8 mouse cellular contexts compared by ENCODE assay signal in genomic region chr12:59130651-59131577, GRCm38 (mm10). TPM values are rescaled to one million over a fixed set of nuclear protein-coding genes. Genes with fewer than 3 reads are reported as not detected.
A peak's percentile ranks its signal among the peaks of the same experiment; 100 is the strongest.
DNase-seq lines count a peak whose midpoint lies in the region; ATAC-seq lines count a peak whose summit lies in the region.

No protein-coding gene starts in this region.

- ATAC-seq in common myeloid progenitor, adult 5-6 weeks (replicated peaks; ENCODE audit: low read depth, poor library complexity, severe bottlenecking), result peak; percentile 77
- ATAC-seq in megakaryocyte progenitor cell, adult 5-6 weeks (replicated peaks; ENCODE audit: poor library complexity), result peak; percentile 76

- DNase-seq in ZHBTc4 (ENCODE audit: low read depth, low spot score), result peak; percentile 94
- DNase-seq in gastrocnemius, adult 8-10 months (ENCODE audit: low spot score in 2 of 2), result peak; percentile 94 to 95
- DNase-seq in induced T-regulatory cell, adult 2 months (ENCODE audit: low read depth), result peak; percentile 94
- peak; percentile 83 to 92 for DNase-seq in left cerebral cortex, adult 9 months (ENCODE audit: low spot score in 2 of 2)
- peak; percentile 86 for DNase-seq in right cerebral cortex, postnatal 14 days
- DNase-seq in urinary bladder, postnatal 36 days (ENCODE audit: low spot score in 2 of 2), result peak; percentile 93 to 94

RNA-seq across cellular contexts. Expression of gene Mia2, which starts 35.3 kb away (rescaled TPM):
- total RNA-seq in common myeloid progenitor, adult 5-6 weeks (2017), result 131 and 162 TPM in 2 replicates
- 100 to 1,000 TPM in 3 of 4 experiments, 10 to 100 TPM in 1; 92.5 to 114 (median 104) TPM for total RNA-seq in gastrocnemius, adult 8-10 months (2022)
- 123 and 138 TPM in 2 replicates for total RNA-seq in megakaryocyte progenitor cell, adult 5-6 weeks (2015)
- total RNA-seq in megakaryocyte progenitor cell, adult 5-6 weeks (2017), result 120 and 162 TPM in 2 replicates

Comparison
In these comparisons a context has a peak if more than half of its experiments do, and no peak if none do; other contexts are left out.
1. Peak in every context shown above with its lines: DNase-seq and ATAC-seq.